Mouse (Mus musculus): Measurements from ENCODE around the gene Slc9c1.
"Not testable (repeated sequence)": the region's sequence is repeated elsewhere in the genome, so short reads cannot be mapped to it uniquely, and the experiment has no call there.

Gene Slc9c1

DNA sequence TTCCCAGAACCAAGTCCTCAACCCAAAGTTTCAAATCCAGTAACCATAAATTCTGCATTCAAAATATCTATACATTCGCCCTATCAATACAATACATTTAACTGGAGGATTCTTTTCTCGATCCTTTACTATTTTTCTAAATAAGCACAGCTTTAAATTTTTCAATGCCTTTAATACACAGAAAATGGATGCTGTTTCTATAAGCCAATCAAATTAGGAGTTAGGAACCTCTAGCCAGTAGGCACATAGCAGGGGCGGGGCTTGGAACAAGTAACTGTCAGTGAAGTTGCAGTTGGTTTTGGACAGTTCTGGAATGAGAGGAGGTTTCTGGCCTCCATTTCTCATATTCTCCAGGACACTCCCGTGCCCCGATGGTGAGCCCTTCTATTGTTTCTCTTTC is at the start of gene Slc9c1:
Gene Slc9c1, plus strand, starts transcription at position 301 of the 400 bp plus-strand sequence.
- no peak for DNase-seq (ENCODE audit: low spot score)

- no peak for DNase-seq (ENCODE audit: low spot score)
Measured at GRCm38 (mm10) chr16:45492927-45493326, 42.2 kb upstream of the Slc9c1 start, which contains the start of gene Gm609. Gene Gm609, minus strand, starts transcription at chr16:45492969.

DNA sequence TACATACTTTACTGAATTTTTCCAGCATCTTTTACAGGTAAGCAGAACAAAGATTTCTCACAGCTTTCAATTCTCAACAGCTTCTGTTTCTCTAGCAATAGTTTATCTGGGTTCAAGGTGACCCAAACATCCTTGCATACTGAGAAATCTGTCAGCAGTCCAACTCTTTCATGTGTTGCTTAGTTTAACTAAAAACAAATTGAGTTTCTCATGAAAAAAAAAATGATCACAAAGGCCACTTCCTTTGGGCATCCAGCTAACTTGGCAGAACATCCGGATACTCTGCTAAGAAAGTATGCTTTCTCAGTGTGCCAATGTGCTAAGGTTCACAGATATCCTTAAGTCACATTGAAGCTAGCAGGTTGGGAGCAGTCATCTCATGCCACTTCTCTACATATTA is 39.8 kb upstream of the Slc9c1 start:
- no peak for DNase-seq (ENCODE audit: low spot score)

- no peak for DNase-seq (ENCODE audit: low spot score)
Measured at GRCm38 (mm10) chr16:45525551-45525950, 9.6 kb upstream of the Slc9c1 start.

GRCm38 (mm10) chr16:45531950-45532349 is 3.2 kb upstream of the Slc9c1 start, which contains the start of gene Gm17783:
Gene Gm17783, minus strand, starts transcription at chr16:45532050.
- no peak for DNase-seq (ENCODE audit: low spot score)

- not testable (repeated sequence) for DNase-seq (ENCODE audit: low spot score)
Measured at GRCm38 (mm10) chr16:45538342-45538741, 3.2 kb downstream of the Slc9c1 start.

- DNase-seq (ENCODE audit: low spot score) = no peak
Measured at GRCm38 (mm10) chr16:45542108-45542507, 7.0 kb downstream of the Slc9c1 start.

- no peak for DNase-seq (ENCODE audit: low spot score)
Measured at GRCm38 (mm10) chr16:45544341-45544740, 9.2 kb downstream of the Slc9c1 start.

DNA sequence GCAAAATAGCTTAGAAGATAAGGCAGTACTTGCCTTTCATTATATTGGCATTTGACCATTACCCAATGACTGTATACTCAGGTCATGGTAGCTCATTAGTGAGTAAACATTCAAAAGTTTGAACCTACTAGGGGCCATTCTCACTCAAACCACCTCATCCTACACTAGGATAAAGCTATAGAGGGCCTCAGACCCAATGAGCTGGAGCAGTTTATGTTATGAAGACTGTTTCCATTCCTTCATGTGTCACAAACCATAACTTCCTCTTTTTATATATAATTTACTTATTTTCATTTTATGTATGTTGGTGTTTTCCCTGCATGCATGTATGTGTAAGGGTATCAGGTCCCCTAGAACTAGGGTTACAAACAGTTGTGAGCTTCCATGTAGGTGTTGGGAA is 12.9 kb downstream of the Slc9c1 start:
- no peak for DNase-seq (ENCODE audit: low spot score)

- no peak for DNase-seq (ENCODE audit: low spot score)
Measured at GRCm38 (mm10) chr16:45551579-45551978, 16.5 kb downstream of the Slc9c1 start.

- no peak for DNase-seq (ENCODE audit: low spot score)
Measured at GRCm38 (mm10) chr16:45561747-45562146, 26.6 kb downstream of the Slc9c1 start.

DNA sequence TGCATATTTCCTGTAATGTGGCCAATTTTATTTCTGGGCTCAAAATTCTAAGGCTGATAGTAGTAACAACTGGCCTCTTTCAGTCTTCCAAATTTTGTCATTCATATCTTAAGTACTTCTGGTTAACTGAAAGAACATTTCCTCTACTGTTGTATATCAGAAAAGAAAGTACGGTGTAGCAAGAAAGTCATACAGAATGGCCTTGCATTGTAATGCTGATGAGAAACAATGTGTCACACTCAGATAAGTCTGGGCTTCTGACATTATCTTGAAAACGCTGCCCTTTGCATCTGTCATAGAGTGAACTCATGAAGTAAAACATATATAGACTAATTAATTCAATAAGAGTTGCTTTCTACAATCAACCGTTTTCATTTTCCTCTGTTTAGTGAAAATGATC is 37.2 kb downstream of the Slc9c1 start:
- no peak for DNase-seq (ENCODE audit: low spot score)

- no peak for DNase-seq (ENCODE audit: low spot score)
Measured at GRCm38 (mm10) chr16:45579883-45580282, 44.8 kb downstream of the Slc9c1 start.

DNA sequence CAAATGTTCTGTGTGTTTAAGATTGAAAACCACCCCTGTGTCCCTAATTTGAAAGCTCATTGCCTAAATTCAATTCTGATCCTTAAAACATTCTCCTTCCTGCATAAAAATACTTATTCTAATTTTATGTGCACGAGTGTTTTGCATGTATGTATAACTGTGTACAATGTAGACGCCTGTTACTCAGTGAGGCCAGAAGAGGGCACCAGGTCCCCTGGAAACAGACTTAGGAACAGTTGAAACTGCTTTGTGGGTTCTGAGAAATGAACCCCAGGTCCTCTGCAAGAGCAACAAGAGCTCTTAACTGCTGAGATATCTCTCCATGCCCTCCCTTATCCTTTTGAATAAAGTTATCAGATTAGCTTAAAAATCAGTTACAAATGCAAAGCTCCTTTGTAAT is 47.4 kb downstream of the Slc9c1 start:
- DNase-seq (ENCODE audit: low spot score) = no peak

- DNase-seq (ENCODE audit: low spot score) = no peak
Measured at GRCm38 (mm10) chr16:45593656-45594055, 58.5 kb downstream of the Slc9c1 start.

DNA sequence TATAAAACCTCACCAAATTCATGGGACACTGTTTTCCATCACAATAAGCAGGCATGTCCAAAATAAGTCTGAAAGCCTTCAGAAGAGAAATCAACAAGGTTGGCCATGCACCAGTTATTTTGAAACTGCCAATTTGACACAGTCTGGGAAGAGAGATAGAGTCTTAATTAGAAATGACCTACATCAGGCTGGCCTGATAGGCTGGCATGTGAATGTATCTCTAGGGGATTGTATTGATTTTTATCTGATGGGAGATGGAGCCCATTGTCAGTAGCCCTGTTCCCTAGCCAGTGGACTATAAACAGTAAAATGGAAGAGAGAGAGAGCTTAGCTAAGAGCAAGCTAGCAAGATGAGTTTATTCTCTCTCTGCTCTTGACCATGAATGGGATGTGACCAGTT is 60.4 kb downstream of the Slc9c1 start:
- no peak for DNase-seq (ENCODE audit: low spot score)

GRCm38 (mm10) chr16:45608481-45608954 is 73.4 kb downstream of the Slc9c1 start:
- DNase-seq (ENCODE audit: low spot score) = peak; percentile 21

GRCm38 (mm10) chr16:45609300-45609699 is 74.2 kb downstream of the Slc9c1 start:
- no peak for DNase-seq (ENCODE audit: low spot score)

DNA sequence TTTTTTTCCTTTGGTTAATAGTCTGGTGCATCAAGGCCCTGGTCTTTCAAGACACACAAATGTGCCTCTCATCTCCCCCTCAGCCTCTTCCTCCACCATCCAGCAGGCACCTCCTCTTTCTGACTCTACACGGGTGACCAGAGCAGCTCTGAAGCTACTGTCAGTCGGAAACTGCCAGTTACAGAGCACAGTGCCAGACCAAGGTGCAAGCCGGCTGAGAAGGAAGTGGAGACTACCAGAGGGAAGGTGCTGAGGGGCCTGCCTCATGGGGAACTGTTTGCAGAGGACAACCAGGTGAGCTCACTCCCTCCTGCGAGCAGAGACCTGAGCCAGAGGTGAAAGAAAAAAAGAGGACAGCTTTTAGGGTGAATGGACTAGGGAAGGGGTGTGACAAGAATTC is 75.2 kb downstream of the Slc9c1 start, which contains the start of gene Gcsam:
Gene Gcsam, plus strand, starts transcription at position 114 of the 400 bp plus-strand sequence.
- DNase-seq (ENCODE audit: low spot score) = no peak

DNA sequence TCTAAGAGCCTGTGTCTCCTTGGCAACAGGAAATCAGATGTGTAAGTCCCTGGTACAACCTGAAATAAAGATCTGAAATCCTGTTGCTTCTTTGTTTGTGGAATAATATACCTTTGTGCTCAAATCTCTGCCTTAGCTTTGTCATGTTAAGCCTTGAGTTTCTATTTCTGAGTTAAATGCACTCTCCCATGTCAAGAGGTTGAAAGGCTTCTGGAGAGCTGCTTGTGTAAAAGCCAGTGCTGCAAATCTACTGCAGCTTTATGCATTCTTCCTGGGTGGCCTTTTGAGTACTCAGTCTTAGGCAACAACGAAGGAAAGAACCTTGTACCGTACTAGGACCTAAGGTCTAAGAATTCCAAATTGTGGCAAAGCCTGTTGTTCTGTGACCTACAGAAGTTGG is 78.1 kb downstream of the Slc9c1 start:
- DNase-seq (ENCODE audit: low spot score) = no peak

GRCm38 (mm10) chr16:45615944-45616343 is 80.8 kb downstream of the Slc9c1 start:
- DNase-seq (ENCODE audit: low spot score) = no peak

DNA sequence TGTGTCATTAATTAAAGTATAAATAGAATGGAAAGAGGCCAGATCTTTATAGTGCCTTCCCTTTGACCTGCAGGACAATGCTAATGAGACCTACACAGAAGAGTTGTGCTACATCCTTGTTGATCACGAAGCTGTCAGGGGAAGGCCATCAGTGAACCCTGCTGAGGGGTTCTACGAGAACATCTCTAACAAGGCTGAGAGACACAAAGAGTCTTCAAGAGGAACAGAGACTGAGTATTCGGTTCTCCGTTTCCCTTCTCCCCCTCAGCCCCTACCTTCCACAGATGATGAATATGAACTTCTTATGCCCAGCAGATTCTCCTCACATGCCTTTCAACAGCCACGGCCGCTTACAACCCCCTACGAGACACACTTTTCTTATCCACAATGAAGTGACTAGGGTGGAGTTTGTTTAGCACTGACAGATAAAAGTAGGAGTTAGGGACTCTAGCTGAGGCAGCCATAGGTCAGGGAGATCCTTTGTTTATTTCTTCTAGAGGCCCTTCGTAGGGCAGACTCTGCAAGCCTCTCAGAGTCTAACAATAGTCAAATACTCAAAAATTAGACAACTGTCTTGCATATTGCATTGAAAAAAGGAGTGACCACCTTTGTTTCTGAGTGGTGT is 84.8 kb downstream of the Slc9c1 start:
- no peak for DNase-seq (ENCODE audit: low spot score)

- DNase-seq (ENCODE audit: low spot score) = no peak
Measured at GRCm38 (mm10) chr16:45623230-45623629, 88.1 kb downstream of the Slc9c1 start.

- no peak for DNase-seq (ENCODE audit: low spot score)
Measured at GRCm38 (mm10) chr16:45624791-45625190, 89.7 kb downstream of the Slc9c1 start.

All from layer of hippocampus, adult 9-10 months (tissue).